Mouse (Mus musculus) splenic B cell, adult 2 months (primary cell): ENCODE results near the gene Nfic.

Experiments
- DNase-seq: peaks from one replicate; pipeline ENCODE4 v3.0.0-alpha.2; 2011; ENCODE audit warnings: low read depth, low spot score
- H3K27me3 ChIP-seq: 2 replicates; pipeline ENCODE4 v1.6.1; 2012; ENCODE audit warnings: mild to moderate bottlenecking, low read length, moderate library complexity, mixed read lengths; ENCODE audit not compliant: control insufficient read depth, poor library complexity, insufficient read depth, severe bottlenecking
- H3K36me3 ChIP-seq: 2 replicates; pipeline ENCODE4 v1.6.1; 2012; ENCODE audit warnings: mild to moderate bottlenecking, low read length, moderate library complexity, mixed read lengths; ENCODE audit not compliant: control insufficient read depth, poor library complexity, insufficient read depth, severe bottlenecking

Gene Nfic

GRCm38 (mm10) chr10:81395127-81395526 is 60.3 kb downstream of the Nfic start:
- DNase-seq = peak; percentile 86
- no peaks in the 10 kb centered on the region for H3K27me3 ChIP-seq
- H3K36me3 ChIP-seq = no peaks in the 10 kb centered on the region; the same call in 1 of the 2 replicates

GRCm38 (mm10) chr10:81393456-81394063 is 61.9 kb downstream of the Nfic start:
- Histone ChIP-seq H3K27me3 (no peaks in the 10 kb centered on the region), H3K36me3 (no peaks in the 10 kb centered on the region)
- DNase-seq = no peak

- DNase-seq = no peak
- no peaks in the 10 kb centered on the region for H3K27me3 ChIP-seq
- H3K36me3 ChIP-seq = no peaks in the 10 kb centered on the region
These were observed 62.7 kb downstream of the Nfic start, which contains the start of gene Smim24 for GRCm38 (mm10) chr10:81392781-81393185. Gene Smim24, plus strand, starts transcription at chr10:81393051.

GRCm38 (mm10) chr10:81392270-81392669 is 63.2 kb downstream of the Nfic start:
- no peaks in the 10 kb centered on the region; the same call in 1 of the 2 replicates for H3K36me3 ChIP-seq
- H3K27me3 ChIP-seq = no peaks in the 10 kb centered on the region
- DNase-seq = no peak

- Histone ChIP-seq H3K36me3 (peaks cover 3% of the 10 kb centered on the region; the same call in 1 of the 2 replicates), H3K27me3 (no peaks in the 10 kb centered on the region)
- DNase-seq = no peak
These were observed 64.8 kb downstream of the Nfic start for GRCm38 (mm10) chr10:81390678-81390965.

- H3K27me3 ChIP-seq = no peaks in the 10 kb centered on the region
- peaks cover 3% of the 10 kb centered on the region; the same call in 1 of the 2 replicates for H3K36me3 ChIP-seq
- DNase-seq = peak; percentile 79
These were observed 65.4 kb downstream of the Nfic start for GRCm38 (mm10) chr10:81389801-81390677.

- DNase-seq = no peak
- no peaks in the 10 kb centered on the region for H3K27me3 ChIP-seq
- peaks cover 3% of the 10 kb centered on the region; the same call in 1 of the 2 replicates for H3K36me3 ChIP-seq
These were observed 66.1 kb downstream of the Nfic start for GRCm38 (mm10) chr10:81389373-81389772.

GRCm38 (mm10) chr10:81388505-81389055 is 66.9 kb downstream of the Nfic start, which contains the start of gene Gm48552:
Gene Gm48552, plus strand, starts transcription at chr10:81389005.
- no peak for DNase-seq
- Histone ChIP-seq H3K36me3 (peaks cover 3% of the 10 kb centered on the region; the same call in 1 of the 2 replicates), H3K27me3 (no peaks in the 10 kb centered on the region)

- Histone ChIP-seq H3K36me3 (peaks cover 3% of the 10 kb centered on the region; the same call in 1 of the 2 replicates), H3K27me3 (no peaks in the 10 kb centered on the region)
- DNase-seq = no peak
These were observed 67.7 kb downstream of the Nfic start for GRCm38 (mm10) chr10:81387716-81388115.

GRCm38 (mm10) chr10:81385603-81386306 is 69.7 kb downstream of the Nfic start:
- peaks cover 3% of the 10 kb centered on the region; the same call in 1 of the 2 replicates for H3K36me3 ChIP-seq
- no peak for DNase-seq
- H3K27me3 ChIP-seq = no peaks in the 10 kb centered on the region

GRCm38 (mm10) chr10:81384605-81384982 is 70.8 kb downstream of the Nfic start:
- no peak for DNase-seq
- Histone ChIP-seq H3K27me3 (no peaks in the 10 kb centered on the region), H3K36me3 (peaks cover 3% of the 10 kb centered on the region; the same call in 1 of the 2 replicates)

- Histone ChIP-seq H3K36me3 (peaks cover 3% of the 10 kb centered on the region; the same call in 1 of the 2 replicates), H3K27me3 (no peaks in the 10 kb centered on the region)
- peak; percentile 99 for DNase-seq
These were observed 71.4 kb downstream of the Nfic start, which contains the start of the genes Dohh and Gm48551 for GRCm38 (mm10) chr10:81383802-81384604. Gene Dohh, plus strand, starts transcription at chr10:81384428. Gene Gm48551, plus strand, starts transcription at chr10:81384466.

- 0 out of 2 replicates have a peak, but pooled peaks cover 1% of the 10 kb centered on the region for H3K36me3 ChIP-seq
- no peaks in the 10 kb centered on the region for H3K27me3 ChIP-seq
- no peak for DNase-seq
These were observed 73.4 kb downstream of the Nfic start for GRCm38 (mm10) chr10:81382039-81382438.
